Mouse (Mus musculus): ENCODE data around the gene Col5a2. TPM values are rescaled to one million over a fixed set of nuclear protein-coding genes. Genes with fewer than 3 reads are reported as not detected.
A peak's percentile ranks its signal among the peaks of the same experiment; 100 is the strongest.
"Not testable (repeated sequence)": the region's sequence is repeated elsewhere in the genome, so short reads cannot be mapped to it uniquely, and the experiment has no call there.

Gene Col5a2
- polyA plus RNA-seq (2015; fragmentation: Nextera tagmentation; extraction: Ambion mirVana), result 42.6 and 47.9 TPM in 2 replicates

- Histone ChIP-seq H3K4me2 (peak within 1 kb of the TSS; percentile 54), H3K27me3 (no peaks in the 10 kb centered on the region), H3K36me3 (no peaks in the 10 kb centered on the region), H3K4me1 (0 out of 2 replicates have a peak, but pooled peaks cover 4% of the 10 kb centered on the region), H3K4me3 (replicated peaks) (peak within 1 kb of the TSS; percentile 46), H3K9ac (peak within 1 kb of the TSS; percentile 51), H3K27ac (peak within 1 kb of the TSS; percentile 82), H3K9me3 (replicated peaks) (no peaks in the 10 kb centered on the region)
- whole genome bisulfite sequencing, result 28% methylated on average over 12 of the region's 12 CpGs
- peak; percentile 76 for ATAC-seq (replicated peaks; ENCODE audit: low FRiP score)
These were observed at the start of gene Col5a2 for GRCm38 (mm10) chr1:45502865-45503332. TSS of gene Col5a2 (minus strand) at chr1:45503282.

GRCm38 (mm10) chr1:45550531-45550930 lies 47.4 kb upstream of the Col5a2 start:
- no peak for ATAC-seq (replicated peaks; ENCODE audit: low FRiP score)
- H3K27me3 ChIP-seq, result no peaks in the 10 kb centered on the region
- no peak overlapping the region for H3K27ac ChIP-seq
- H3K4me2 ChIP-seq, result no peak overlapping the region
- no peaks in the 10 kb centered on the region for H3K4me1 ChIP-seq
- 57% methylated on average over 4 of the region's 4 CpGs for WGBS
- H3K9me3 ChIP-seq (replicated peaks), result no peaks in the 10 kb centered on the region
- H3K36me3 ChIP-seq, result no peaks in the 10 kb centered on the region
- H3K9ac ChIP-seq, result no peak overlapping the region
- H3K4me3 ChIP-seq (replicated peaks), result no peak overlapping the region

DNA sequence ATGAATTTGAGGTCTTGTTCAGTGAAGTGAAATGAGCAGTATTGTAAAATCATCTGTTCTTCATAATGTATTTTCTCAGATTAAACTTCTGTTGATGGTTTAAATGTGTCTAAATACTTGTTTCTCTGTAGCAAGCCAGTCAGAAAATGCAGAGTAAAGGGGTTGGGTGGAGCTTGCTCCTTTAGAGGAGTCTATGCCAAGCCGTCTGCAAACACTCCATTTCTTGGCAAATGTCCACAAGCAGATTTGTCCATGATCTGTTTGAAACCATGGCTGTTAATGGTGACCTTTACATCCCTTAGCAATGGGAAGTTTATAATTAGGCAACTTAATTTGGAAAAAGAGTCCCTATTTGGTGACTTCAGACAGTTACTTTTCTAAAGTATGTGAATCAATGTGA lies 38.8 kb upstream of the Col5a2 start:
- Histone ChIP-seq H3K27ac (peak overlapping the region; percentile 27; the same call in 1 of the 2 replicates), H3K9me3 (replicated peaks) (no peaks in the 10 kb centered on the region), H3K36me3 (no peaks in the 10 kb centered on the region), H3K27me3 (no peaks in the 10 kb centered on the region), H3K9ac (no peak overlapping the region), H3K4me2 (no peak overlapping the region), H3K4me1 (no peaks in the 10 kb centered on the region), H3K4me3 (replicated peaks) (no peak overlapping the region)
- WGBS, result 48% methylated on average over 1 of the region's 1 CpGs
- ATAC-seq (replicated peaks; ENCODE audit: low FRiP score), result no peak

GRCm38 (mm10) chr1:45541161-45541560 lies 38.1 kb upstream of the Col5a2 start:
- H3K27me3 ChIP-seq, result no peaks in the 10 kb centered on the region
- no peak for ATAC-seq (replicated peaks; ENCODE audit: low FRiP score)
- no peak overlapping the region for H3K27ac ChIP-seq
- H3K4me1 ChIP-seq, result no peaks in the 10 kb centered on the region
- WGBS, result 53% methylated on average over 2 of the region's 2 CpGs
- H3K4me3 ChIP-seq (replicated peaks), result no peak overlapping the region
- no peak overlapping the region for H3K4me2 ChIP-seq
- H3K36me3 ChIP-seq, result no peaks in the 10 kb centered on the region
- no peak overlapping the region for H3K9ac ChIP-seq
- H3K9me3 ChIP-seq (replicated peaks), result no peaks in the 10 kb centered on the region

DNA sequence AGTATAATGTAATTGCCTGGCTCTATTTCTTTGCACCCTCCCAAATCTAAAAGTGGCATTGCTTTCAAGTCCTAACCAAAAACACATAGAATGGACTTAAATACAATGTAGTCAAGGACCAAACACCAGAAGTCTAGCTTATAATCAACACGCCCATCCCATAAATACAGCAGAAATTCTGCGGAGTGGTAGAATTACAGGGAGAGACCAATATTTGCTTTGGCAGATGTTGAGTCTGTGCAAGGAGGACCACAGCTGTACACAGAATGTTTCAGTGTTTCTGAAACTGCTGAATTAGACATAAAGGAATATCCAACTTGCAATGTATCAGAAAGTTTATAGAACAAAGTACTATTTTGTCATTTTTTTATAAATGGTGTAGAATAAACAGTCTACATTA lies 28.4 kb upstream of the Col5a2 start:
- Histone ChIP-seq H3K4me2 (no peak overlapping the region), H3K9me3 (replicated peaks) (no peaks in the 10 kb centered on the region), H3K27ac (no peak overlapping the region), H3K4me3 (replicated peaks) (no peak overlapping the region), H3K4me1 (no peaks in the 10 kb centered on the region), H3K36me3 (no peaks in the 10 kb centered on the region), H3K9ac (no peak overlapping the region), H3K27me3 (no peaks in the 10 kb centered on the region)
- 65% methylated on average over 2 of the region's 2 CpGs for WGBS
- ATAC-seq (replicated peaks; ENCODE audit: low FRiP score), result no peak

DNA sequence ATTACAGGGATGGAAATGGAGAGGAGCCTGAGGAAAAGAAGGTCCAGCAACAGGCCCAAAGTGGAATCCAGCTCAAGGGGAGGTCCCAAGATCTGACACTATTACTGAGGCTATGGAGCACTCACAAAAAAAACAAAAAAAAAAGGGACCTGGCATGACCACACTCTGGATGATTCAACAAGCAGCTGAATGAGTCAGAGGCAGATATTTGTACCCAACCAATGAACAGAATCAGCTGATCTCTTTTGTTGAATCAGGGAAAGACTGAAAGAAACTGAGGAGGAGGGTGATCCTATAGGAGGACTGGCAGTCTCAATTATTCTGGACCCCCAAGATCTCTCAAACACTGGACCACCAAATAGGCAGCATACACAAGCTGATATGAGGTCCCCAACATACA lies 24.4 kb upstream of the Col5a2 start:
- not testable (repeated sequence) for H3K9ac ChIP-seq; H3K4me2 ChIP-seq; H3K36me3 ChIP-seq; H3K27me3 ChIP-seq; H3K9me3 ChIP-seq (replicated peaks); H3K4me3 ChIP-seq (replicated peaks); ATAC-seq (replicated peaks; ENCODE audit: low FRiP score); H3K4me1 ChIP-seq; H3K27ac ChIP-seq

DNA sequence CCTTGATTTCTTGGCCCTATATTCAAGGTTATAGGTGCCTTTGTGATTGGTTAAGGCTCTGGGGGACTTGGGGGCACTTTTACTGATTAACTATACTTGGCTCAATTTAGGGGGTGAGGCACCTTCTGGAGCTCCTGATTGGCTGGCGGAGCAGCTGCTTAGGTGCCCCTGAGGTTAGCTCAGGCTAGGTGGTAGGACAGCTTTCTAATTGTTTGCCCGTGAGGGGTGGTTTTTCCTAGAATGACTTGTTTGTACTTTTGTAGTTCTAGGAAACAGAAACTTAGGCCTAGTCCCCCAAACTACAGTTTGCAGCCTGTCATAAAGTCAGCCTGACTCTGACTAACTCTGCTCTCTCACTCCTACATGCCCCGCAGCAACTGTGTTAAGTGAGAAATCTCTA lies 20.5 kb upstream of the Col5a2 start:
- no peak overlapping the region for H3K27ac ChIP-seq
- no peak for ATAC-seq (replicated peaks; ENCODE audit: low FRiP score)
- H3K9me3 ChIP-seq (replicated peaks), result no peaks in the 10 kb centered on the region
- H3K4me2 ChIP-seq, result no peak overlapping the region
- 82% methylated on average over 3 of the region's 3 CpGs for WGBS
- no peaks in the 10 kb centered on the region for H3K27me3 ChIP-seq
- no peak overlapping the region for H3K4me3 ChIP-seq (replicated peaks)
- H3K9ac ChIP-seq, result no peak overlapping the region
- H3K4me1 ChIP-seq, result no peaks in the 10 kb centered on the region
- H3K36me3 ChIP-seq, result no peaks in the 10 kb centered on the region

- Histone ChIP-seq H3K27ac (no peak overlapping the region), H3K9ac (no peak overlapping the region), H3K4me2 (no peak overlapping the region), H3K9me3 (replicated peaks) (no peaks in the 10 kb centered on the region), H3K27me3 (no peaks in the 10 kb centered on the region), H3K36me3 (no peaks in the 10 kb centered on the region), H3K4me3 (replicated peaks) (no peak overlapping the region), H3K4me1 (no peaks in the 10 kb centered on the region)
- WGBS, result 77% methylated on average over 2 of the region's 2 CpGs
- ATAC-seq (replicated peaks; ENCODE audit: low FRiP score), result no peak
These were observed 18.4 kb upstream of the Col5a2 start for GRCm38 (mm10) chr1:45521486-45521885.

GRCm38 (mm10) chr1:45502241-45502741 lies 791 bp downstream of the Col5a2 start:
- H3K4me3 ChIP-seq (replicated peaks), result peak overlapping the region; percentile 46
- peak overlapping the region; percentile 82 for H3K27ac ChIP-seq
- WGBS, result 11% methylated on average over 11 of the region's 11 CpGs
- no peaks in the 10 kb centered on the region for H3K36me3 ChIP-seq
- peak overlapping the region; percentile 51 for H3K9ac ChIP-seq
- peak; percentile 55 for ATAC-seq (replicated peaks; ENCODE audit: low FRiP score)
- 0 out of 2 replicates have a peak, but pooled peaks cover 4% of the 10 kb centered on the region for H3K4me1 ChIP-seq
- peak overlapping the region; percentile 54 for H3K4me2 ChIP-seq
- no peaks in the 10 kb centered on the region for H3K9me3 ChIP-seq (replicated peaks)
- H3K27me3 ChIP-seq, result no peaks in the 10 kb centered on the region

DNA sequence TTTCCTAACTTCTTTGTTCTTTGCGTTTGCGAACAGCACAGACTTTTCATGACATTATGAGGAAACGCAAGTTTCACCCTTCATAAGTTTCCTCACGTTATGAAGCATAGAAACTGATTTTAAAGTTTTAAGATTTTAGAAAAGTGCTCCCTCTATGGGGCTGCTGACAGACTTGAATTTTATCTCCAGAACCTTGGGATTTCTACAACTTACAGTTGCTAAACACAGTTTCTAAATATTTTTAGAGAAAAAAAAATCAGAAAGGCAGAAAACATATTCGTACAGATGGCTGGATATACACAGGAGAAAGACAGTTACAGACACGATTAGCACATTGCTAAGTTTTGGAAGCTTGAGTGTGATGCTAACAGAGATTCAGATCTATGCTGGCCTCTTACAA lies 1.6 kb downstream of the Col5a2 start:
- Histone ChIP-seq H3K9me3 (replicated peaks) (no peaks in the 10 kb centered on the region), H3K9ac (0 out of 2 replicates have a peak overlapping the region, but pooled peaks have one; percentile 51), H3K4me2 (peak overlapping the region; percentile 54), H3K27ac (no peak overlapping the region), H3K4me1 (0 out of 2 replicates have a peak, but pooled peaks cover 4% of the 10 kb centered on the region), H3K27me3 (no peaks in the 10 kb centered on the region), H3K4me3 (replicated peaks) (peak overlapping the region; percentile 46), H3K36me3 (no peaks in the 10 kb centered on the region)
- no peak for ATAC-seq (replicated peaks; ENCODE audit: low FRiP score)
- WGBS, result 48% methylated on average over 6 of the region's 6 CpGs

- no peak overlapping the region for H3K4me3 ChIP-seq (replicated peaks)
- H3K9ac ChIP-seq, result no peak overlapping the region
- ATAC-seq (replicated peaks; ENCODE audit: low FRiP score), result no peak
- no peak overlapping the region for H3K4me2 ChIP-seq
- no peaks in the 10 kb centered on the region for H3K9me3 ChIP-seq (replicated peaks)
- 0 out of 2 replicates have a peak, but pooled peaks cover 4% of the 10 kb centered on the region for H3K4me1 ChIP-seq
- H3K27ac ChIP-seq, result no peak overlapping the region
- no peaks in the 10 kb centered on the region for H3K27me3 ChIP-seq
- no peaks in the 10 kb centered on the region for H3K36me3 ChIP-seq
- WGBS, result 83% methylated on average over 6 of the region's 6 CpGs
These were observed 2.6 kb downstream of the Col5a2 start for GRCm38 (mm10) chr1:45500456-45500855.

DNA sequence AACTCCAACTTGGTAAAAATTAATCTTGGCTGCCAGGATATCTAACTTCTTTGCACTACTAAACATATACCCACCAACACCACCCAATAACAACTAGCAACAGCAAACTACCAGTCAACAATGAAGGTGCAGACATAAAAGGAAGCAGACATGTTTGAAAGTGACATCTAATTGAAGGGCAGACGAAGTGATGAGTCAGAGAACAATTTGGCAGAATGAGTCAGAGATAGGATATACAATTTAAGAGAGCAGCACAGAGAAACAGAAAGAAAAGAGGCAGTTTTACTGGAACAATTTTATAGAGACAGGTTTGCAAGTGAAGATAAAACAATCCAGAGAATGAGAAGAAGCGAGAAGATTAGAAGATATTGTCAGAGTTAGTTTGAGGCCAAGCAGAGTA lies 8.1 kb downstream of the Col5a2 start:
- no peaks in the 10 kb centered on the region for H3K9me3 ChIP-seq (replicated peaks)
- no peaks in the 10 kb centered on the region for H3K36me3 ChIP-seq
- H3K4me3 ChIP-seq (replicated peaks), result no peak overlapping the region
- H3K27ac ChIP-seq, result no peak overlapping the region
- no peak for ATAC-seq (replicated peaks; ENCODE audit: low FRiP score)
- H3K4me1 ChIP-seq, result no peaks in the 10 kb centered on the region
- no peak overlapping the region for H3K9ac ChIP-seq
- no peaks in the 10 kb centered on the region for H3K27me3 ChIP-seq
- 85% methylated on average over 2 of the region's 2 CpGs for WGBS
- H3K4me2 ChIP-seq, result no peak overlapping the region

DNA sequence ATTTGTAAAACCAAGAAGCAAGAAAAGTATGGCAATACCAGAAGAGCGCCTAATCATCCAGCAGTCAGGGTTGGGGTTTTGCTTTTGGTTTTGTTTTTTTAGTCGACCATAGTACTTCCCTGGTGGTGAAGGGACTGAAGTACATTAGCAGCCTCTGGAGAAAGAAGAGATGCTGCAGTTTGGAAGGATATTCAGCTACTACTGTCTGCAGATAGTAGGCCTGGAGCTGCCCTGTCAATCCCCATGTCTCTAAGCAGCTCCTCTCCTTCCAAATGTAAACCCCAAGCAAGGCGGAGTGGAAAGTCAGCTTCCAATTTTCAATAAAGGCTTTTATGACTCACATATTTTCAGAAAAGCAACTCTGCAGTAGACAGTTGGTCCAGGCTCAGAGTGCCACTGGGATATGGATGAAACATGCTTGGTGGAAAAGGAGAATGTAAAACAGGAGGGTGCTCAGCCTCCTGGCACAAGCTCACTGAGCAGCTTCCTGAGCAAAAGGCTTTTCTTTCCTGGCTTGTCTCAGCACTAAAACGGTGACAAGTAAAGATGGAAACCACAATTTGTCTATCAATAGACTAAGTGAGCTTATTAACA lies 10.9 kb downstream of the Col5a2 start:
- no peak overlapping the region for H3K9ac ChIP-seq
- no peaks in the 10 kb centered on the region for H3K27me3 ChIP-seq
- H3K4me3 ChIP-seq (replicated peaks), result no peak overlapping the region
- no peaks in the 10 kb centered on the region for H3K4me1 ChIP-seq
- H3K9me3 ChIP-seq (replicated peaks), result no peaks in the 10 kb centered on the region
- H3K27ac ChIP-seq, result no peak overlapping the region
- H3K36me3 ChIP-seq, result no peaks in the 10 kb centered on the region
- ATAC-seq (replicated peaks; ENCODE audit: low FRiP score), result no peak
- 90% methylated on average over 4 of the region's 4 CpGs for WGBS
- H3K4me2 ChIP-seq, result no peak overlapping the region

Data from kidney, embryonic 15.5 days (tissue).